Comparison of ENCODE assay signal across 16 mouse cellular contexts in the genomic region with DNA sequence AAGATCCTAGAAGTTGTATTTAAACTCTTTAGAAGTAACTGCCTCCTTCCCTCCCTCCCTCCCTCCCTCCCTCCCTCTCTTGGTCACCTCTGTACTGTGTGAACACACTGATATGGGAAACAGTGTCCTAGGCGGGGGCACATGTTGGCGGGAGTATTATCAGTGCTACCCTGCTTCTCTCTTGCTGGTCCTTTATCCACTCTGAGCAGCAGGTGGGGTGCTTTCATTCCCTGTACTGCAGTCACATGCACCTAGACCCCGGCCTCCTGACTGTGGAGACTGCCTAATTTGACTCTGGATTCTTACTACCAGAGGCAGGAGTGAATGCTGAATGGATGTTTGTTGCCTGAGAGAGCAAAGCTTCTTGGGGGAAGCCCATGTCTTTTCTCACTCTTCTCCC. TPM values are rescaled to one million over a fixed set of nuclear protein-coding genes. Genes with fewer than 3 reads are reported as not detected.
A peak's percentile ranks its signal among the peaks of the same experiment; 100 is the strongest.
DNase-seq lines count a peak whose midpoint lies in the region; ATAC-seq and TF ChIP-seq lines count a peak whose summit lies in the region.
"Had no signal": no experiment of that assay in that cellular context is flagged by ENCODE, and none has a peak within 500 bp of the region (broad histone marks: within the 10 kb centered on the region; RNA-seq: fewer than 3 reads in every experiment).

No protein-coding gene starts in this region.

- 43% methylated on average over 3 of the region's 3 CpGs for WGBS in intestine, embryonic 15.5 days
- WGBS in intestine, postnatal 0 days, result 39% methylated on average over 3 of the region's 3 CpGs
- WGBS in liver, embryonic 13.5 days (ENCODE audit: insufficient replicate concordance), result 9% methylated on average over 3 of the region's 3 CpGs
- WGBS in stomach, embryonic 16.5 days, result 37% methylated on average over 3 of the region's 3 CpGs

- peaks cover 2% of the 10 kb centered on the region; the same call in 1 of the 2 replicates for H3K27me3 ChIP-seq in intestine, embryonic 15.5 days (replicated peaks)
- 0 out of 2 replicates have a peak, but pooled peaks cover 2% of the 10 kb centered on the region for H3K27me3 ChIP-seq in intestine, postnatal 0 days (replicated peaks; ENCODE audit: control insufficient read depth, insufficient read depth, low read length)
- H3K27me3 ChIP-seq in liver, embryonic 13.5 days, result peaks cover 8% of the 10 kb centered on the region
- H3K27me3 ChIP-seq in stomach, embryonic 16.5 days (ENCODE audit: control insufficient read depth, insufficient read depth, low read length), result no peaks in the 10 kb centered on the region

- H3K27ac ChIP-seq in intestine, embryonic 15.5 days, result no peak overlapping the region
- H3K27ac ChIP-seq in intestine, postnatal 0 days (ENCODE audit: low read depth, low read length), result no peak overlapping the region
- peak overlapping the region; percentile 99 for H3K27ac ChIP-seq in liver, embryonic 13.5 days
- H3K27ac ChIP-seq in stomach, embryonic 16.5 days (ENCODE audit: low read length), result no peak overlapping the region
- H3K27ac ChIP-seq: embryonic facial prominence, embryonic 13.5 days; left cerebral cortex, adult 2 months; lung, embryonic 15.5 days had no signal

- peak; percentile 84 for DNase-seq in c-Kit-positive CD71-positive TER-119-negative erythroid progenitor cells, embryonic 14.5 days (ENCODE audit: low read depth)
- peak; percentile 89 for DNase-seq in liver, embryonic 13.5 days
- DNase-seq in layer of hippocampus, postnatal 25 days (ENCODE audit: extremely low spot score in 1 of 2, low spot score in 1 of 2), result no peak
- no peak for DNase-seq in kidney, postnatal 36 days
- DNase-seq: cerebellum, adult 8-10 months; forebrain, postnatal 0 days; gastrocnemius, postnatal 14 days; heart, postnatal 14 days; kidney, postnatal 4 days; right cerebral cortex, postnatal 25 days had no signal

- H3K9ac ChIP-seq in intestine, embryonic 15.5 days, result no peak overlapping the region
- no peak overlapping the region for H3K9ac ChIP-seq in intestine, postnatal 0 days (ENCODE audit: low read depth, low read length)
- peak overlapping the region; percentile 100 for H3K9ac ChIP-seq in liver, embryonic 13.5 days
- H3K9ac ChIP-seq in stomach, embryonic 16.5 days (ENCODE audit: low read length), result no peak overlapping the region
- H3K9ac ChIP-seq: embryonic facial prominence, embryonic 13.5 days; forebrain, postnatal 0 days; lung, embryonic 15.5 days had no signal

- H3K4me2 ChIP-seq in intestine, embryonic 15.5 days (replicated peaks), result no peak overlapping the region
- H3K4me2 ChIP-seq in intestine, postnatal 0 days (replicated peaks; ENCODE audit: low read depth), result no peak overlapping the region
- peak overlapping the region; percentile 87 for H3K4me2 ChIP-seq in liver, embryonic 13.5 days
- no peak overlapping the region for H3K4me2 ChIP-seq in stomach, embryonic 16.5 days (ENCODE audit: low read depth, low read length)
- H3K4me2 ChIP-seq: embryonic facial prominence, embryonic 13.5 days; lung, embryonic 15.5 days had no signal

- H3K4me1 ChIP-seq in intestine, embryonic 15.5 days (replicated peaks), result peaks cover 10% of the 10 kb centered on the region
- no peaks in the 10 kb centered on the region for H3K4me1 ChIP-seq in intestine, postnatal 0 days (replicated peaks; ENCODE audit: control insufficient read depth, insufficient read depth, low read length)
- peaks cover 80% of the 10 kb centered on the region for H3K4me1 ChIP-seq in liver, embryonic 13.5 days (replicated peaks)
- H3K4me1 ChIP-seq in stomach, embryonic 16.5 days (ENCODE audit: control insufficient read depth, insufficient read depth, low read length), result peaks cover 8% of the 10 kb centered on the region; the same call in 1 of the 2 replicates

- H3K36me3 ChIP-seq in intestine, embryonic 15.5 days, result no peaks in the 10 kb centered on the region
- H3K36me3 ChIP-seq in intestine, postnatal 0 days (ENCODE audit: control insufficient read depth, insufficient read depth), result no peaks in the 10 kb centered on the region
- peaks cover 28% of the 10 kb centered on the region for H3K36me3 ChIP-seq in liver, embryonic 13.5 days
- H3K36me3 ChIP-seq in stomach, embryonic 16.5 days (ENCODE audit: control insufficient read depth, insufficient read depth, low read length), result no peaks in the 10 kb centered on the region
- H3K36me3 ChIP-seq: embryonic facial prominence, embryonic 13.5 days; lung, embryonic 15.5 days had no signal

- H3K9me3 ChIP-seq in intestine, embryonic 15.5 days, result no peaks in the 10 kb centered on the region
- no peaks in the 10 kb centered on the region for H3K9me3 ChIP-seq in intestine, postnatal 0 days (ENCODE audit: control insufficient read depth)
- H3K9me3 ChIP-seq in liver, embryonic 13.5 days (replicated peaks), result no peaks in the 10 kb centered on the region
- H3K9me3 ChIP-seq in stomach, embryonic 16.5 days (replicated peaks; ENCODE audit: control insufficient read depth, low read length), result no peaks in the 10 kb centered on the region
- H3K9me3 ChIP-seq: embryonic facial prominence, embryonic 13.5 days; lung, embryonic 15.5 days had no signal

- peak; percentile 48; the same call in 1 of the 2 replicates for ATAC-seq in intestine, embryonic 15.5 days
- ATAC-seq in intestine, postnatal 0 days, result no peak
- ATAC-seq in liver, embryonic 13.5 days (ENCODE audit: low read depth), result peak; percentile 80
- 0 out of 2 replicates have a peak, but pooled peaks have one; percentile 41 for ATAC-seq in stomach, embryonic 16.5 days (ENCODE audit: insufficient read depth, low FRiP score)
- ATAC-seq: forebrain, postnatal 0 days had no signal

- H3K4me3 ChIP-seq in intestine, embryonic 15.5 days (replicated peaks), result no peak overlapping the region
- H3K4me3 ChIP-seq in intestine, postnatal 0 days (ENCODE audit: low read depth, low read length), result no peak overlapping the region
- H3K4me3 ChIP-seq in liver, embryonic 13.5 days (replicated peaks), result peak overlapping the region; percentile 97
- no peak overlapping the region for H3K4me3 ChIP-seq in stomach, embryonic 16.5 days (replicated peaks; ENCODE audit: low read length)
- H3K4me3 ChIP-seq: embryonic facial prominence, embryonic 13.5 days; left cerebral cortex, adult 2 months; lung, embryonic 15.5 days had no signal

- no peak for TF ChIP-seq CTCF in intestine, postnatal 0 days (IDR thresholded peaks at IDR 0.05; ENCODE audit: low read depth)

RNA-seq across cellular contexts. Expression of a gene that starts 3.5 kb away (rescaled TPM):
- polyA plus RNA-seq in intestine, embryonic 15.5 days (2015; fragmentation: Nextera tagmentation; extraction: Ambion mirVana), result 5.2 and 6.8 TPM in 2 replicates
- 0.84 and 1.0 TPM in 2 replicates for polyA plus RNA-seq in intestine, postnatal 0 days (2015; fragmentation: Nextera tagmentation; extraction: Ambion mirVana)
- 150 and 164 TPM in 2 replicates for polyA plus RNA-seq in liver, embryonic 13.5 days (2015; fragmentation: Nextera tagmentation; extraction: Ambion mirVana)
- 4.0 and 5.2 TPM in 2 replicates for polyA plus RNA-seq in stomach, embryonic 16.5 days (2015; fragmentation: Nextera tagmentation; extraction: Ambion mirVana)
- 10 to 100 TPM; 26.9 to 34.0 TPM for total RNA-seq in layer of hippocampus, postnatal 25 days (2021)

RNA-seq across cellular contexts. Expression of a gene that starts 37.8 kb away (rescaled TPM):
- polyA plus RNA-seq in intestine, embryonic 15.5 days (2015; fragmentation: Nextera tagmentation; extraction: Ambion mirVana), result 29.4 and 30.1 TPM in 2 replicates
- 7.1 and 7.4 TPM in 2 replicates for polyA plus RNA-seq in intestine, postnatal 0 days (2015; fragmentation: Nextera tagmentation; extraction: Ambion mirVana)
- 3.4 and 4.3 TPM in 2 replicates for polyA plus RNA-seq in liver, embryonic 13.5 days (2015; fragmentation: Nextera tagmentation; extraction: Ambion mirVana)
- 20.1 and 23.6 TPM in 2 replicates for polyA plus RNA-seq in stomach, embryonic 16.5 days (2015; fragmentation: Nextera tagmentation; extraction: Ambion mirVana)
- total RNA-seq in layer of hippocampus, postnatal 25 days (2021), result 10 to 100 TPM; 13.6 to 15.7 TPM

Comparison
In these comparisons a context has a peak if more than half of its experiments do, and no peak if none do; other contexts are left out.
1. DNase-seq: peak in c-Kit-positive CD71-positive TER-119-negative erythroid progenitor cells, embryonic 14.5 days (single experiment) and liver, embryonic 13.5 days (single experiment); none in layer of hippocampus, postnatal 25 days (0 of 2) and kidney, postnatal 36 days (0 of 2).
2. RNA of a gene that starts 3.5 kb away (polyA plus RNA-seq): 150 to 164 TPM in liver, embryonic 13.5 days; 4.0 to 5.2 TPM in stomach, embryonic 16.5 days, 5.2 to 6.8 TPM in intestine, embryonic 15.5 days and 0.84 to 1.0 TPM in intestine, postnatal 0 days; every median in the first group is over 10 times any median in the second.